Mouse (Mus musculus) layer of hippocampus, adult 8-10 months (tissue): ENCODE data around the gene Mzt1. TPM values are rescaled to one million over a fixed set of nuclear protein-coding genes. Genes with fewer than 3 reads are reported as not detected.
"Not testable (repeated sequence)": the region's sequence is repeated elsewhere in the genome, so short reads cannot be mapped to it uniquely, and the experiment has no call there.

Experiments used
- DNase-seq, 2 experiments: peaks; one replicate each; pipeline ENCODE4 v3.0.0; 2022; ENCODE audit warnings: low spot score in 2 of 2
- total RNA-seq, 4 experiments: library from RNA; stranded (reverse); gene quantifications; 2 replicates each; pipeline ENCODE4 v1.2.4; 2022

Mzt1 gene
- 10 to 100 TPM; 56.2 to 72.0 (median 64.8) TPM for total RNA-seq

GRCm38 (mm10) chr14:99046031-99046781 is at the start of gene Mzt1, which contains the start of gene Bora:
Mzt1 (minus strand) TSS chr14:99046134.
Bora (plus strand) TSS chr14:99046222.
- DNase-seq = peak; percentile 83 to 86

GRCm38 (mm10) chr14:99088947-99089346 is 43.0 kb upstream of the Mzt1 start:
- no peak for DNase-seq

GRCm38 (mm10) chr14:99071146-99071545 is 25.2 kb upstream of the Mzt1 start:
- no peak for DNase-seq

- DNase-seq = no peak
Measured at GRCm38 (mm10) chr14:99063091-99063490, 17.2 kb upstream of the Mzt1 start.

GRCm38 (mm10) chr14:99060616-99061015 is 14.7 kb upstream of the Mzt1 start:
- peak; percentile 44 to 53 for DNase-seq

- no peak for DNase-seq
Measured at GRCm38 (mm10) chr14:99058959-99059586, 13.1 kb upstream of the Mzt1 start.

- DNase-seq = no peak
Measured at GRCm38 (mm10) chr14:99046782-99047181, 848 bp upstream of the Mzt1 start.

GRCm38 (mm10) chr14:99045378-99046030 is 430 bp downstream of the Mzt1 start:
- no peak for DNase-seq

- no peak for DNase-seq
Measured at GRCm38 (mm10) chr14:99044718-99045117, 1.2 kb downstream of the Mzt1 start.

GRCm38 (mm10) chr14:99044096-99044495 is 1.8 kb downstream of the Mzt1 start:
- no peak for DNase-seq

GRCm38 (mm10) chr14:99043499-99043898 is 2.4 kb downstream of the Mzt1 start:
- no peak for DNase-seq

GRCm38 (mm10) chr14:99041416-99041815 is 4.5 kb downstream of the Mzt1 start:
- DNase-seq = no peak

- not testable (repeated sequence) for DNase-seq
Measured at GRCm38 (mm10) chr14:99039308-99039707, 6.6 kb downstream of the Mzt1 start.

- no peak for DNase-seq
Measured at GRCm38 (mm10) chr14:99037703-99038102, 8.2 kb downstream of the Mzt1 start.

GRCm38 (mm10) chr14:99036039-99036438 is 9.9 kb downstream of the Mzt1 start:
- DNase-seq = no peak

- DNase-seq = not testable (repeated sequence)
Measured at GRCm38 (mm10) chr14:99034851-99035250, 11.1 kb downstream of the Mzt1 start.

- no peak for DNase-seq
Measured at GRCm38 (mm10) chr14:99032596-99032995, 13.3 kb downstream of the Mzt1 start.

GRCm38 (mm10) chr14:99031337-99031873 is 14.5 kb downstream of the Mzt1 start:
- DNase-seq = no peak

- no peak for DNase-seq
Measured at GRCm38 (mm10) chr14:99029987-99030386, 15.9 kb downstream of the Mzt1 start.

GRCm38 (mm10) chr14:99022346-99023086 is 23.4 kb downstream of the Mzt1 start:
- no peak for DNase-seq

GRCm38 (mm10) chr14:99019136-99019808 is 26.7 kb downstream of the Mzt1 start:
- no peak for DNase-seq
